Mouse (Mus musculus) inflammation-experienced regulatory T-cells, adult 6 months (primary cell): ENCODE data around the gene 2810408A11Rik. TPM values are rescaled to one million over a fixed set of nuclear protein-coding genes. Genes with fewer than 3 reads are reported as not detected.
"Not testable (repeated sequence)": the region's sequence is repeated elsewhere in the genome, so short reads cannot be mapped to it uniquely, and the experiment has no call there.

Source experiments
- ATAC-seq: one replicate; pipeline ENCODE4 v1.8.0; 2017
- polyA plus RNA-seq, 3 experiments: library from polyadenylated mRNA; unstranded; fragments of 100-300 nt; shearing (Covaris generic); gene quantifications; one replicate each; pipeline ENCODE4 v1.2.1; 2017

2810408A11Rik gene
- polyA plus RNA-seq, 3 experiments from 2014 or later, result 0.39 to 0.98 (median 0.63) TPM

- ATAC-seq, result no peak
Measured at GRCm38 (mm10) chr11:69930967-69931537, 30.3 kb upstream of the 2810408A11Rik start.

DNA sequence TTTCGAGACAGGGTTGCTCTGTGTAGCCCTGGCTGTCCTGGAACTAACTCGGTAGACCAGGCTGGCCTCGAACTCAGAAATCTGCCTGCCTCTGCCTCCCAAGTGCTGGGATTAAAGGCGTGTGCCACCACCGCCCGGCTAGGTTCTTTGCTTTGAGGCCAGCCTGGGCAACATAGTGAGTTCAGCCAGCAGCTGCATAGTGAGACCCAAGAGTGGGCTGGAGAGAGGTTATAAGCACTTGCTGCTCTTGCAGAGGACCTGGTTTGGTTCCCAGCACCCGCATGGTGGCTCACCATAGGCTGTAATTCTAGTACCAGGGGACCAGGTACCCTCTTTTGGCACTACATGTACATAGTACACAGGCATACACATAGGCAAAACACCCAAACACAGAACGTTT lies 29.4 kb upstream of the 2810408A11Rik start:
- ATAC-seq, result not testable (repeated sequence)

- no peak for ATAC-seq
Measured at GRCm38 (mm10) chr11:69929712-69930111, 28.9 kb upstream of the 2810408A11Rik start.

GRCm38 (mm10) chr11:69927501-69927900 lies 26.7 kb upstream of the 2810408A11Rik start:
- ATAC-seq, result no peak

GRCm38 (mm10) chr11:69922796-69923195 lies 22.0 kb upstream of the 2810408A11Rik start:
- ATAC-seq, result no peak

DNA sequence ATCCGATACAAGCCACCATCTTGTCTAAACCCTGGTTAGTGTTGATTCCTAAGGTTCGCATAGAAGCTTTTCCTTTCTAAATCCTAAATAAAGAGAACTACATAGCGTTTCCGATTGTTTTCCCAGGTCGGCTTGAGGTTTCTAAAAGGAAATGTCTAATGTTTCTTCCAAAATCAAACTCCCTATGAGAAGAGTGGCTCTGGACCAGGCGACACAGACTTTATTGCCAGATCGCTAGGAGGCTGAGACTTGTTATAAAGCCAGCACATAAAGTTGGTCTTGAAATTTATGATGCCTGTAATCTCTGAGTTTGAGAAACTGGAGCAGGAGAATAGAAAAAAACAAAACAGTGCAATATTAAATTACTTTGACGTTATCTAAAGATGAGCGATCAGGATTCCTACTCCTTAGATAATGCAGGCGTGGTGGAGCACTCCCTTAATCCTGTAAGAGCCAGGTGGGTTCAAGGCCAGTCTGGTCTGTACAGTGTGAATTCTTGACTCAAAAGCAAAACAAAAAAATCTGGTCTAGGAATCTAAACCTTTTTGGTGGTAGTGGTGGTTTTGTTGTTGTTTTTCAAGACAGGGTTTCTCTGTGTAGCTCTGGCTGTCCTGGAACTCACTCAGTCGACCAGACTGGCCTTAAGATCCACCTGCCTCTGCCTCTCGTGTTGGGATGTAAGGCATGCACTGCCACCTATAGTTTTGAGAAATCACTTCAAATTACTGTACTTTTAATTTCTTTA lies 21.4 kb upstream of the 2810408A11Rik start:
- no peak for ATAC-seq

DNA sequence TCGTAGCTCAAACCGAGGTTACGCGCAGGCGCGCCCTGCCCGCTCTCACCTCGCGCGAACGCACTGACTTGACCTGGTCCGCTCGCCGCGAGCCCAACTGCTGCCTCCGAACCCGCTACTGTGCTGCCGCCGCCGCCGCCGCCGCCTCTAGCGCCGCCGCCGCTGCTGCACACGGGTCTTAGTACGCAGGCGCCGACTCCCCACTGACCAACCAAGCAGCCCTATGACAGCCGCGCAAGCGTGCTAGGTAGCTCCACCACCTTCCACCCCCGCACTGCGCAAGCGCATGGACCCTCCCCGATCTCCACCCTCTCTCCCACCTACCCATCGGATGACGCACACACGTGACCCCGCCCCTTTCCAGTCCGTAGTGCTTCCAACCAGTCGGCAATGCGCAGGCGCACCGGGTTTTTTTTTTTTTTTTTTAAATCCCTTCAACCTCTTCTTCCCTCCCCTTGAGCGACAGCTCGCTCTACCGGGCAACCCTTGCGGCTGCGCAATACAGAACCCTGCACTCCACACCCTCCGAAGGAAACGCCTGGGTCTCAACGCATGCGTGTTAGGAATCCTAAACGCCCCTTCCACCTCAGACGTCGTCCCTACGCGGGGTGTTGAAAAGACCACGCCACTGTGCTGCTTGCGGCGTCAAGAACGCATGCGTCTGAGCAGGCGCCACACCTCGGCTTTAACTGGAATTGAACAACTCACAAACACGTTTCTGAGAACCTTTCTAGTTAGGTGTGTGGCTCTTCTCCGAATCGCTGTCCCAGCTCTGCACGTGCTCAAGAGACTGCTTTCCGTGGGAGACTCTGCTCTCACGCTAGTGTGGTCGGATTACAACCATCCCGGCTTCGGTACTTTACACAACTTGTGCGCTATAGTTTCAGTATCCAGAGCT lies 20.6 kb upstream of the 2810408A11Rik start, which contains the start of gene Eif5a:
Gene Eif5a, minus strand, starts transcription at position 845 of the 898 bp plus-strand sequence.
- ATAC-seq, result peak; percentile 76

- no peak for ATAC-seq
Measured at GRCm38 (mm10) chr11:69920266-69921031, 19.7 kb upstream of the 2810408A11Rik start.

DNA sequence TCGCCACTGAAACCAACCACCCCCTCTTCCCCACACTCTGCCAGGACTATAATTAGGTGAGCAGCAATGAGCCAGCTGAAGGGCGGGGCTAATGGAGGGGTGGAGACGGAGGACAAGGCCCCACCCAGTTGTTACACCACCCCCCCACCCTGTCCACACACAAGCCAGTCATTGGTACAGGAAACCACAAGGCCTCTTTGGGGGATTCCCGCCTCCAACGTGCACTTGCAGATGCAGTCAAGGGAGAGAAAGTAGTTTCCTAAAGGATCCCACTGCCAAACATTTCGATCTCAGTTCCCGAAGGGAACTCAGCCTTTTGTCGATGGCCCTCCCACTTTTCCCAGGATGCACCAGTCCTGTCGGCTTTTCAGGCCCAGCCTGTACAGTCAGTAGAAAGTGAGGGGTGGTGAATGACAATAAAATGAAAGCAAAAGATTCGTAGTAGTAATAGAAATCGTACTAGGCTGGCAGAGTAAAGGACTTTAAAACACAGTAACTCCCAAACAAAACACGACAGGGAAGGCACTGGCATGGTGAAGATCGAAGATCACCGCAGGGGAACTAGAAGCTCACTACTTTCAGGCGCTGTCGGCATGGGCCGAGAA lies 19.0 kb upstream of the 2810408A11Rik start:
- ATAC-seq, result peak; percentile 46

DNA sequence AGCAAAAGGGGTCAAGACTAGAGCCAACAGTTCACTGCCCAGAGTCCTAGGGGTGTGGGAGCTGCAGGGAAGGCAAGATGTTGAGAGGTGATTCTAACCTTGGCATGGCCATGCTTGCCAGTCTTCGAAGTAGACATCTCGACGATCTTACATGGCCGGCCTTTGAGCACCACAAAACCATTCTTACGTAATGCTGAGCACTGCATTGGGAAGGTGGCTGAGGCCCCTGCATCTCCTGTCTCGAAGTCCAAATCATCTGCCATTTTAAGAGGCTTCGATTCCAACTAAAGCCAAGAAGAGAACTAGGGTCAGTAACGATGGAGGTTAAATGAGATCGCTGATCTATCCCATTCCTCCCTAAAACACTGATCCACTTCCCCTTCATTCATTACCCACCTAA lies 18.3 kb upstream of the 2810408A11Rik start:
- no peak for ATAC-seq

DNA sequence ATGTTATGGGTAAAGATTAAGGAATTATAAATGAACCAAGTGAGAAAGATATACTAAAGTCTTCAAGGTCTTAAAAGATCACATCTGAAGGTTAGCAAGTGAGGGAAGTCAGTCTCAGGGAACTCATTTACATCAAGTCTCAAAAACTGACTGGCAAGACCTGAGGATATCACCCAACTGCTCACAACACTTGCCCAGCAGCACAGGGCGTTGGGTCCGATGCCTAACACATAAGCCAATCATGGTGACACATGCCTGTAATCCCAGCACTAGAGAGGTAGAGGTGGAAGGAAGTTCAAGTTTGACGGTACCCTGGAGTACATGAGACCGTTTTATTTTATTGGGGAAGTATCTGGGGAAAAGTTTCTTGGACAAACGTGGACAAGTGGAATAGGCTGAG lies 17.3 kb upstream of the 2810408A11Rik start:
- no peak for ATAC-seq

DNA sequence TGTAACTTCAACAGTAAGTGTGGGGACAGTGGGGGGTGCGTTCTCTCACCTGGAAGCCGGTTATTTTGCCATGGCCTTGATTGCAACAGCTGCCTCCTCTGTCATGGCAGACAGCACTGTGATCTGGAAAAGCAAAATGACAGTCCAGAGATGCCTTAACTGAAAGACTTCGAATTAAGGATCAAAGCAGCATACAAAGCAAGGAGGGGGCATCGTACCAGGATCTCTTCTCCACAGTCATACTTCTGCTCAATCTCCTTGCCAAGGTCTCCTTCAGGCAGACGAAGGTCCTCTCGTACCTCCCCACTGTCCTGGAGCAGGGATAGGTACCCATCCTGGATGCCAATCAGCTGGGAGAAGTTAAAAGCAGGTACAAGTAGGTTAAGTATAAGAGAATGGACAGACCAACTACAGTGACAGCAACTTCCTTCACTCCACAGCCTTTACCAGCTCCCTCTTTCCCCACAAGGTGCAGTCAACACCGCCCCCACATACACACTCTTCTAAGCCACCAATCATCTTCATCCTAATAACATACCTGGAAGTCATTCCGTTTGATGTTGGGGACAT lies 16.7 kb upstream of the 2810408A11Rik start:
- no peak for ATAC-seq

- ATAC-seq, result not testable (repeated sequence)
Measured at GRCm38 (mm10) chr11:69916652-69917378, 16.0 kb upstream of the 2810408A11Rik start.

DNA sequence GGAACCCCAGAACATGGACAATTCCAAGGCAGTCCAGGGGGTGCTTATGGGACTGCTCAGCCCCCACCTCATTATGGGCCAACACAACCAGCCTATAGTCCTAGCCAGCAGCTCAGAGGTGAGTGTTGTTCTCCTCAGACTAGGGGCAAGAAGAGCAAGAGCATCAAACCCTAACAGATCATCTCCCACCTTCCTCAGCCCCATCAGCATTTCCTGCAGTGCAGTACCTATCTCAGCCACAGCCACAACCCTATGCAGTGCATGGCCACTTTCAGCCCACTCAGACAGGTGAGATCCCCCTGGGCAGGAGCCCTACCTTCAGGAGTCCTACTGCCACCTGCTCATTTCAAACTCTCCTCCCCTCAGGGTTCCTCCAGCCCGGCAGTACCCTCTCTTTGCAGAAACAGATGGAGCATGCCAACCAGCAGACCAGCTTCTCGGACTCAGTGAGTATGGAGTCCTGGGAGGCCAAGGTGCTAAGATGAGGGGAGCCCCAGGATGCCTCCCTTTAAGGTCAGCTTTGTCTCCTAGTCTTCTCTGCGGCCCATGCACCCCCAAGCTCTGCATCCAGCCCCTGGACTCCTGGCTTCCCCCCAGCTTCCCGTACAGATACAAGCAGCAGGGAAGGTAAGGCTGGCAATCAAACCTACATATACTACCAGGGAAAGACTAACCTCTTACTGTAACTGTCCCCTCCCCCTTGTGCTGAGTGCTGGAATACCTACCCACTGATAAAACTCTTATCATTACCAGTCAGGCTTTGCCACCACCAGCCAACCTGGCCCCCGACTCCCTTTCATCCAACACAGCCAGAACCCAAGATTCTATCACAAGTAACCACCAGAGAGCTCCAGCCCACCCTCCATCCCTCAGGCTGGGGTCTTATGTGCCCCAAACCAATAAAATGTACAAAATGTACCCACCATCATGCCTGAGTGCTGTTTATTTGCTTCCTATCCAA lies 15.2 kb upstream of the 2810408A11Rik start:
- no peak for ATAC-seq

- ATAC-seq, result no peak
Measured at GRCm38 (mm10) chr11:69914917-69915430, 14.2 kb upstream of the 2810408A11Rik start.

- ATAC-seq, result no peak
Measured at GRCm38 (mm10) chr11:69914372-69914764, 13.6 kb upstream of the 2810408A11Rik start.

DNA sequence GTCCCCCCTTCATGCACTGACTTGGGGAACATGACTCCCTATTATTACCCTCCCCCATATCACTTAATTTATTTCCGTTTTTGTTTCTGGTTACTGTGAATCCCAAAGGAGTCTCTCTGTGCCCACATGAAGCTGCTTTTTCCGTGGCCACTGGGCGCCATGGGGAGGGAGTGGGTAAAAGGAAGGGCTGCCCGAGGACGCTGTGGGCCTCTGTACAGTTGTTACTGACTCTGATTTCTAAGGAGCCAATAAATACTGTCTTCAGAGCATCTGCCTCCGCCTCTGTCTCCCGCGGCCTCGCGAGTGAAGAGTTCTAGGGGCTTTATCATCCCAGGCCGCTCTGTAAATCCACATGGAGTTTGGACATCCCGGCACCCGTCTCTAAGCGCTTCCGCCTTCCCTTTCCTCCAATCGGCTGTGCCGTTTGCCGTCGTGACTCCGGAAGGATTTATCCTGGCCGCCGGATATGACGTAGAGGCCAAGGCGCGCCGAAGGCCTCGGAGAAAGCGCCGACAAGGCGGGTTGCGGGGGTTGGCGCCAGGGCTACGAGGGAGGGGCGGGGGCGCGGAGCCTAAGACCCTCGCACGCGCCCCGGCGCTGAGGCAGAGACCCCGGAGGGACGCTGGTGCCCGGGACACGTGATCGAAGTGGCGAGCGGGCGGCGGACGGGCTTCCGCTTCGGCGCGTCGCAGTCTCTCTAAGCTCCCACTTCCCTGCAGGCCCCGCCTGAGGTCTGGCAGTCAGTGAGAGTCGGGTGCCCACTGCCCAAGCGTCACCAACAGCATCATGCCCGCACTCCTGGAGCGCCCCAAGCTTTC lies 13.0 kb upstream of the 2810408A11Rik start, which contains the start of gene Gps2:
Gene Gps2, plus strand, starts transcription at position 335 of the 818 bp plus-strand sequence.
- ATAC-seq, result peak; percentile 91
